Mouse (Mus musculus): ENCODE data around the gene Mst1r. TPM values are rescaled to one million over a fixed set of nuclear protein-coding genes. Genes with fewer than 3 reads are reported as not detected.

Gene Mst1r
- 10 to 100 TPM in 1 of 2 experiments, 1 to 10 TPM in 1; 5.2 to 11.9 TPM for total RNA-seq (2021)
- long read RNA-seq, experiment 1, partial matches to known transcripts = 0 of 2 reads
- long read RNA-seq, experiment 1, other reads (novel, unspliced or antisense) = 2 of 2 reads
- long read RNA-seq, experiment 2 = 0 reads

DNA sequence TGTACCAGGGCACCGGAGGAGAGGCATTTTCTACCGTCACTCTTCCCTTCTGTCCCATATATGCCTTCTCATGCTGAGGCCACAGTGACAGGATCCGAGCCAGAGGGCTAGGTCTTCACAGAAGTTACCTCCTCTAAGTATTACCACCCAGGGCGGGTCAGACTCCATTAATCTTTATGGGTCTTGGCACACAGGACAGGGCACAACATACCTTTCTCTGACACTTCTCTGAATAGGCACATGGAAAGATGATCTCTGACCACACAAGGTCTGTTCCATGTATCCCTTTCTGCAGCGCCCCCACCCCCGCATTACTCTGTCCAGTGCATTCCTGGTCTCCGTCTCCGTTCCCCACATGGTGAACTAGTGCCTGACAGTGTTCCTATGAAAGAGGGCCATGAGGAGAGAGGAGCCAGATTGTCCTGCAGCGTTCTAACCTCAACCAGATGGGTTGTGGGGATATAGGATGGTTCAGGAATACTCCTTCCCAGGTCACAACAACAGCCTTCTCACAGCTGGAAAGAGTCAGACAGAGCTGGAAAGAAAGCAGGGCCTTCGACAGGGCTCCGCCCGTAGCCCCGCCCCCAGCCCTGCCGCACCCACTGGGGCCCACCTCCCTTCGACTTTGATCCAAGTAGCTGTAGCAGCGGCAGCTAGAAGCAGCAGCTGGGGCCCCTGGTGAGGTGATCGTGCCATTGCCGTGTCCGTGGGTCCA lies at the start of gene Mst1r:
Mst1r (plus strand) TSS at position 622 of the 715 bp plus-strand sequence.
- peak; percentile 89 to 94 for DNase-seq

DNA sequence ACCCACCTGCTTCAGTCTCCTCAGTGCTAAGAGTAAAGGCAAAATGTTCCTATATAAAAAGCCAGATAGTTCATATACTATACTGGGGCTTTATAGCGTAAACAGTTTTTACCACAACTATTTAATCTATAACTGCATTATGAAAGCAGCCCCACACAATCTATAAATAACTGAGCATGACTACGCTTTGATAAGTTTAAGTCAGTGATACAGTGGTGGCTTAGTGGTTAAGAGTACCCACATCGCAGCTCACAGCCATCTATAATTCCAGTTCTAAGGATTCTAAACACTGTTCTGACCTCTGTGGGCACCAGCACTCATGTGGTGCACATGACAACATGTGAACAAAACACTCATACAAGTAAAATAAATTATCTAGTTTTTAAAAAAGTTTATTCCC lies 48.3 kb upstream of the Mst1r start:
- no peak for DNase-seq

DNA sequence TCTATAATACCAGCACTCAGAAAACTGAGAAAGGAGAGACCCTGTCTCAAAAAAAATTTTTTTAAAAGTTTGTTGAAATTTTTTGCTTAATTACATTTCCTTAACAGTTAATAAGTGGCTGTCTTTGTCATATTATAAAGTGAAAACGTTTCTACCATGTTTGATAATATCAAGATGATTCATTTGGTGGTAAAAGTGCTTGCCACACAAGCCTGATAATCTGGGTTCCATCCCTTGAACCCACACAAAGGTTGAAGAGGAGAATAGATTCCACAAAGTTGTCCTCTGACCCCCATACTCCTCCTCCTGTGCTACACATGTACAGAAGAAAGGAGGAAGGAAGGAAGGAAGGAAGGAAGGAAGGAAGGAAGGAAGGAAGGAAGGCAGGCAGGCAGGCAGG lies 42.2 kb upstream of the Mst1r start:
- DNase-seq = no peak

GRCm38 (mm10) chr9:107866081-107866480 lies 40.6 kb upstream of the Mst1r start:
- no peak for DNase-seq

DNA sequence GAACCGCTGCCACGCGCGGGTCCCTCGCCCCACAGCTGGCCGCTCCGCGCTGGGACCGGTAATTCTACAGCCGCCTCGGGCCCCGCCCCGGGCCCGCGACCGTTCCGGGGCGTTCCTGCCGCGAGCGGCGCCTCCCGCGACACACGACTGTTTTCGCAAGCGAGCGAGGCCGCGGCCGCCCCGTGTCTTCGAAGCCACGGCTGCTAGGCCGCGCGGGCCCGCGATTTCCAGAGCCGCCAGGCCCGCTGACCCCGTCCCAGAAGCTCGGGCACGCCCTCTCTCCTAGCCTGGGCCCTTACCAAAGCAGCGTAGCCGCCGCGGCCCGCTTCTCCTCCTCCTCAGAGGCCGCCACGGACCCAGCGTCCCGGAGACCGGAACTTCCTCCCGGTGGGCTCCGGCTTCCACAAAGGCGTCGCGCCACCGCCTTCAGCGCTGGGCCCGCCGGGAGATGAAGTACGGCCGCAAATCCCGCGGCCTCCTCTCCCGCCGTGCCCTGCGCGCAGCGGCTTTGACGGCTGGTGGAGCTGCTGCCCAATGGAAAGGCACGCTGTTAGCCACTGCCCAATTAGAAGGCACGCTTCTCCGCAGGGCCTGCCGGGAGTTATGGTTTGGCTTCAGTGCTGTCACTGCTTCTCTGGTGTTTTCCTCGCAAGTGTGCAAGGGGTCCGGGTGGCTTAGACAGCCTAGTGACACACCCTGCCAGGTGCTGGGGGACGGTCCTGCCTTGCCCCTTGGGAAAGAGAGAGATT lies 34.1 kb upstream of the Mst1r start:
- peak; percentile 96 for DNase-seq

GRCm38 (mm10) chr9:107873137-107873536 lies 33.5 kb upstream of the Mst1r start, which contains the start of gene Rbm6:
Rbm6 (minus strand) TSS chr9:107873237.
- no peak for DNase-seq

- DNase-seq = no peak
These were observed 26.3 kb upstream of the Mst1r start for GRCm38 (mm10) chr9:107880411-107880810.

GRCm38 (mm10) chr9:107887804-107888266 lies 18.8 kb upstream of the Mst1r start, which contains the start of gene Mon1a:
Mon1a (plus strand) TSS chr9:107888151.
- peak; percentile 94 to 95 for DNase-seq

DNA sequence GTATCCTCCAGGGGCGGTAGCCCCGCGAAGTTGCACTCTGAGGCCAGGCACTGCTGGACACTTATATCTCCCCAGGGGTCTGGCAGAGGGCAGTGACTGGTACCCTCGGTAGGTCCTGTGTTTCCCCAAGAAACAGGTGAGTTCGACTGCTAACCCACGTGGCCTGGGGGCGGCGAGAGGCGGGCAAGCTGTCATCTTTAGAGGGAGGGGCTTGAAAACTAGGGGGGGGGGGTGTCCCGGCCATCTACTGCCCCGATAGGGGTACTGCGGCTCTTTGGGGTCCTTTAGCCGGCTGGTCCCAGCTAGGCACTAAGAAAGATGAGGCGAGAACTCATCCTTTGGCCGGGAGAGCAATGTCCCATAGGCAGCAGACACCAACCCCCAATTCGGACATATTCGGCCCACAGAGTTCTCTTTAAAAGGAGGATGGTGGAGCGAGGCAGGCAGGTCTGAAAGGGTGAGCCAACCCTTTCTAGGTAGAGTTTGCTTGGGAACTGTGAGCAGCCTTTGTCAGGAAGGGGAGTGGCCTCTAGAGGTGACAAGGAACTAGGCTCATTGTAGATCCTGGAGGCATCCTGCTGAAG lies 18.3 kb upstream of the Mst1r start:
- DNase-seq = peak; percentile 15 to 33

GRCm38 (mm10) chr9:107890260-107890659 lies 16.4 kb upstream of the Mst1r start:
- DNase-seq = no peak

- DNase-seq = no peak
These were observed 15.7 kb upstream of the Mst1r start for GRCm38 (mm10) chr9:107891023-107891422.

DNA sequence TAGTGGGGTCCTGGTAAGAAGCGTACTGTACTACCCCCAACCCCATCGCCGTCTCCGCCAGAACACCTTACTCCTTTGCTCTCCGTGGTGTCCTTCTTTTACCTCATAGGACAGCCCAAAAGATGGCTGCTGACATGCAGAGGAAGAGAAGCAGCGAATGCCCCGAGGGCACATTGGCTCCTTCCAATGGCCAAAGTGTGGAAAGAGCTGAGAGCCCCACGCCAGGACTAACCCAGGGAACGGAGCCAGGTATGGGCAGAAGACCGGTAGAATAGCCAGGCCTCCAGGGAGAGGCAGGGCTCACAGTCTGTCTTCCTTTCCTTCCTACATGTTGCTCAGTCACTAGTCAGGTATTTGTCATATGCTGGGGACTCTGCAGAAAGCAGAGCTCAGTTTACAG lies 8.1 kb upstream of the Mst1r start:
- peak in 1 of 2 experiments; percentile 44 for DNase-seq

DNA sequence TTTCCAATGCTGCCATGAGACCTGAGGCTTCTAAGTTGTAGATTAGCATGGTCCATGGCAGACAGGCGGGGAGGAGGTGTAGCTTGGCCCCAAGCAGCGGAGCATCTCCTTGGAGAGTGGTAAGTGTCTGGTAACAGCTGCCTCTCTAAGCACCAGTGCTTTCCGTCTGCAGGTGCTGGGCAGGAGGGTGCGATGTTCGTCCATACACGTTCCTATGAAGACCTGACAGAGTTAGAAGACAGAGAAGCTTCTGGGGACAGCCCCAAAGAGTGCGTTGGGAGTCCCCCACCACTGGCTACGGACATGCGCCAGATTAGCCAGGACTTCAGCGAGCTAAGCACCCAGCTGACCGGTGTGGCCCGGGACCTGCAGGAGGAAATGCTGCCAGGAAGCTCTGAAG lies 6.8 kb upstream of the Mst1r start:
- DNase-seq = no peak

GRCm38 (mm10) chr9:107900840-107901626 lies 5.6 kb upstream of the Mst1r start:
- DNase-seq = peak; percentile 62 to 78

DNA sequence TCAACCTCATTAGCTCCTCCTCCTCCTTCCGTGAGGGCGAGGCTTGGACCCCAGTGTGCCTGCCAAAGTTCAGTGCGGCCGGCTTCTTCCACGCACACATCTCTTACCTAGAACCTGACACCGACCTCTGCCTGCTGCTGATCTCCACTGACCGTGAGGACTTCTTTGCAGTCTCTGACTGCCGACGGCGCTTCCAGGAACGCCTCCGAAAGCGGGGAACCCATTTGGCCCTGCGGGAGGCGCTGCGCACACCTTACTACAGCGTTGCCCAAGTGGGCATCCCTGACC lies 5.1 kb upstream of the Mst1r start:
- no peak for DNase-seq

DNA sequence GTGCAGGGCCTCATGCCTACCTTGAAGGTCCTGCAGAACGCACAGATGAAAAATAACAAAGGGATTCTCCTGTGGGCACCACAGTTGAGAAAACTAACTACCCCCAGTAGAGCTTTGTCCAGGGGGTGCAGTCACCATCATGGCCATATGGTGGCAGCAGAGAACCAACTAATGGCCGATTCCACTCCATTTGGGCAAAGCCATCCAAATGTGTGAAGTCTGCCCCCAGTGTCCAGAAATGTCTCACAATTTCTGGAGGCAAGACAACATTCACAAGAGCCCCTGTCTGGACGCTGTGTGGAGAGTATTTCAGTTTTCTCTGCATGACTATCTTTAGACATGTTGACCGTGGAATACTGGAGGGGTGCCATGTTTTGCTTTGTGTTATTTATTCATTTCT lies 1.9 kb upstream of the Mst1r start:
- peak; percentile 87 to 89 for DNase-seq

DNA sequence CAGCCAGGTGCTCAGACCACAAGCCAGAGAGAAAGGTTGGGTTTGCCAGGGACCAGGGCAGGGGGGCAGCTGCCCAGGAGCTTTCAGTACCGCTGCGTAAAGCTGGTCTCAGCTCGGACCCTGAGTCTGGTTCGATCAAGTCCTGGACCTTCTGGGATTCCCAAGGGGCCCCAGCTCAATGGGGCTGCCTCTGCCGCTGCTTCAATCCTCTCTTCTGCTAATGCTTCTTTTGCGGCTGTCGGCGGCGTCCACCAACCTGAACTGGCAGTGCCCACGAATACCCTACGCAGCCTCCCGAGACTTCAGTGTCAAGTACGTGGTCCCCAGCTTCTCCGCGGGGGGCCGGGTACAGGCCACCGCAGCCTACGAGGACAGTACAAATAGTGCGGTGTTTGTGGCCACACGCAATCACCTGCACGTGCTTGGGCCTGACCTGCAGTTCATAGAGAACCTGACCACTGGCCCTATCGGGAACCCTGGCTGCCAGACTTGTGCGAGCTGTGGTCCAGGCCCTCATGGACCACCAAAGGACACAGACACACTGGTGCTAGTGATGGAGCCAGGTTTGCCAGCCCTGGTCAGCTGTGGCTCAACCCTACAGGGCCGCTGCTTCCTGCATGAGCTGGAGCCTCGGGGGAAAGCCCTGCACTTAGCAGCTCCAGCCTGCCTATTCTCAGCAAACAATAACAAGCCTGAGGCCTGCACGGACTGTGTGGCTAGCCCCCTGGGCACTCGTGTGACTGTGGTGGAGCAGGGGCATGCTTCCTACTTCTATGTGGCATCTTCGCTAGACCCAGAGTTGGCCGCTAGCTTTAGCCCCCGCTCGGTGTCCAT lies 511 bp downstream of the Mst1r start:
- peak; percentile 15 to 25 for DNase-seq

GRCm38 (mm10) chr9:107907801-107908120 lies 1.1 kb downstream of the Mst1r start:
- DNase-seq = peak in 1 of 2 experiments; percentile 17

DNA sequence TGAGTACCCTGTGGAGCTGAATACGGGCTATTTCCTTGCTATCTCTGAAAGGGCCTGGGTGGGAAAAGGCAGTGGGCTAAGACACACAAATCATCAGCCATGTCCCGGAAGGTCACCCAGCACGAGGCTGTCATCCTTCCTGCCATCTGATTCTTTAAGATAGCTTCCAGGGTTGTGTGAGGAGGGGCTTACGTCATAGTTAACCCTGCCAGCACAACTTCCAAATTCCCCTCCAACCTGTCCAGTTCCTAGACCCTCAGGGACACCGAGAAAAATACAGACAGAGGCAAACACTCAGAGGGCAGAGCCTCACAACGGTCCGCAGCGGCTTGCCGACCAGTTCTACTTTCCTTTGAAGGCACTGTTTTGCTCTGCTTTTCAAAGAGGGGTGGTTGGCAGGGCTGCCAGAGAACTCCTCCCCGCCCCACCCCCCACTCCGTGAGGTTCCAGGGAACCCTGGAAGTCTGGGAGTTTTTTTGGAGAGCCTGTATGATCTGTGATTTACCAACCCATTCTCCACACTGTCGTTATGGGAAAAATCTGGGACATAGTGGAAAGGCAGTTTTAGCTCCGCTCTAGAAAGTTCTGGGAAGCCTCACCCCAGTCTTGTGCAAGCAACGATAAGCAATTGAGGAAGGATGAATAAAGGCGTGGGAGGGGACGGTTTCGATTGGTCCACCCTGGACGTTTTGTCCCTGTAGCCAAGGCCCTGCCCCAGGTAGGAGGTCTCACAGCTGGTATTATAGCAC lies 1.9 kb downstream of the Mst1r start:
- DNase-seq = peak; percentile 59 to 63

GRCm38 (mm10) chr9:107910025-107910769 lies 3.5 kb downstream of the Mst1r start:
- DNase-seq = peak in 1 of 2 experiments; percentile 26

All from adrenal gland, postnatal 36 days (tissue).